8 mouse cellular contexts compared by ENCODE assay signal in the genomic region with DNA sequence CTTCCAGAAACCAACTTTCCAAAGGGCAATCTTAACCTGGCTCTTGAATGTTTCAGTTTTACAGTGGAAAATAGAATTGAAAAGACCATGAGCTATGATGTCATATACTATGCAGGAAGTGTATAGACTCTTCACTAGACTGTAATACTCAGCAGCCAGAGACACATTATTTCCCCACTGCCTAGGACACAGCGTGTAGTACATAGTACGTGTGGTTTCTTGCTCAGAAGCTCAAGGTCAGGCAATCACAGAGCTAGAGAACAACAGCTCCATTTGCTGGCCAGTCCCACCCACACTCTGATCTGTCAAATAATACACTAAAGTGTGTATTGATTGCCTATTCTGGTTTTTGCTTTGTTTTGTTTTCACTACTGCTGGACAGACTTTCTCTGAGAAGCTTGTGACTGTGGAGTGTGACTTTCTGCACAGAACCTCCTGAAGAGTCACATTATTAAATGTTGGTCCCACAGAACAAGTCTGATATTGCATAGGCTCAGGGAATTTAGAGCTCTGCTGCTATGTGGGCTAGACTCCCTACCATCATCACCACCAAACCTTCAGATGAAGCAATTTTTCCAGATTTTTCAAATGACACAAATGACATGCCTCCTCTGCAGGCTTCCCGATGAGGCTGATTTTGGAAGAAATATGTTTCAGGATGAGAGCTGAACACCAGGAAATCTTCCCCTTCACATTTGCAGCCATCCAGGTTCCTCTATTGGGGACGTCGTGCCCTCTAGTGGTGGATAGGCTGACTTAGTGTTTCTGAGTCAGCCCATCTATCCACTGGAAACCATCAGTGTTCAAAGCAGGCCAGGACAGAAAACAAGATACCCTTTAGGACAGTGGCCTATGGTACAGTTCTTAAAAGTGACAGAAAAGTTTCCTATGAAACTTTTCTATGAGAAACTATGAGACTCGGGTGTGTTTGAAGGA.
DNase-seq lines count a peak whose midpoint lies in the region; ATAC-seq and TF ChIP-seq lines count a peak whose summit lies in the region.

No protein-coding gene starts in this region.

- ATAC-seq in heart, embryonic 11.5 days (replicated peaks; ENCODE audit: insufficient number of reproducible peaks, low FRiP score, low TSS enrichment) = no peak
- no peak for ATAC-seq in intestine, embryonic 14.5 days (replicated peaks; ENCODE audit: low FRiP score, low TSS enrichment, low read depth)

- peak; percentile 60 for DNase-seq in heart, adult 8-10 months (ENCODE audit: low spot score)
- peak; percentile 28 for DNase-seq in cerebellum, adult 11-12 months
- peak; percentile 53 for DNase-seq in forelimb bud, embryonic 11.5 days (ENCODE audit: low read depth, low spot score)
- peak; percentile 73 for DNase-seq in intestine, embryonic 14.5 days (ENCODE audit: low spot score)
- DNase-seq in left cerebral cortex, adult 8-10 months (ENCODE audit: low spot score in 2 of 2) = peak; percentile 24 to 38
- DNase-seq in mesoderm, embryonic 11.5 days (ENCODE audit: low read depth, low spot score) = peak; percentile 66

- 29% methylated on average over 6 of the region's 6 CpGs for WGBS in heart, embryonic 11.5 days (ENCODE audit: insufficient replicate concordance)
- 26% methylated on average over 6 of the region's 6 CpGs for WGBS in intestine, embryonic 14.5 days
- WGBS in small intestine, adult 2 months = 23% methylated on average over 6 of the region's 6 CpGs

- no peaks in the 10 kb centered on the region for H3K9me3 ChIP-seq in heart, embryonic 11.5 days (replicated peaks; ENCODE audit: control insufficient read depth, low read length)
- H3K9me3 ChIP-seq in intestine, embryonic 14.5 days (ENCODE audit: control insufficient read depth, low read length) = no peaks in the 10 kb centered on the region

- H3K4me2 ChIP-seq in heart, embryonic 11.5 days = no peak overlapping the region
- no peak overlapping the region for H3K4me2 ChIP-seq in intestine, embryonic 14.5 days (ENCODE audit: low read length)

- TF ChIP-seq CTCF in small intestine, adult 2 months (IDR thresholded peaks at IDR 0.05; ENCODE audit: extremely low read depth, insufficient read length, insufficient replicate concordance, low read depth, low read length) = peak; percentile 47; the same call in 1 of the 2 replicates

- no peak overlapping the region for H3K9ac ChIP-seq in heart, embryonic 11.5 days (ENCODE audit: low read depth, low read length)
- H3K9ac ChIP-seq in intestine, embryonic 14.5 days (ENCODE audit: low read length) = no peak overlapping the region

- no peaks in the 10 kb centered on the region for H3K27me3 ChIP-seq in heart, embryonic 11.5 days (ENCODE audit: control insufficient read depth, insufficient read depth, low read length)
- H3K27me3 ChIP-seq in intestine, embryonic 14.5 days (replicated peaks; ENCODE audit: control insufficient read depth, insufficient read depth, low read length) = no peaks in the 10 kb centered on the region
- no peaks in the 10 kb centered on the region for H3K27me3 ChIP-seq in small intestine, adult 2 months (ENCODE audit: control insufficient read depth, insufficient read depth, low read length)

- H3K4me3 ChIP-seq in heart, embryonic 11.5 days (ENCODE audit: low read depth, low read length) = no peak overlapping the region
- H3K4me3 ChIP-seq in intestine, embryonic 14.5 days (ENCODE audit: low read depth, low read length) = no peak overlapping the region
- no peak overlapping the region for H3K4me3 ChIP-seq in small intestine, adult 2 months (ENCODE audit: low read depth, low read length)

- H3K4me1 ChIP-seq in heart, embryonic 11.5 days (ENCODE audit: control insufficient read depth, insufficient read depth, low read length) = no peaks in the 10 kb centered on the region
- H3K4me1 ChIP-seq in intestine, embryonic 14.5 days (replicated peaks; ENCODE audit: control insufficient read depth, insufficient read depth, low read length) = no peaks in the 10 kb centered on the region
- no peaks in the 10 kb centered on the region for H3K4me1 ChIP-seq in small intestine, adult 2 months (ENCODE audit: control insufficient read depth, insufficient read depth, insufficient read length, low read length)

- TF ChIP-seq POLR2A in small intestine, adult 2 months (IDR thresholded peaks at IDR 0.05; ENCODE audit: low read depth, low read length) = no peak

- no peaks in the 10 kb centered on the region for H3K36me3 ChIP-seq in heart, embryonic 11.5 days (ENCODE audit: control insufficient read depth, insufficient read depth, low read length)
- no peaks in the 10 kb centered on the region for H3K36me3 ChIP-seq in intestine, embryonic 14.5 days (ENCODE audit: control insufficient read depth, insufficient read depth, low read length)
- H3K36me3 ChIP-seq in small intestine, adult 2 months (ENCODE audit: control insufficient read depth, insufficient read depth, low read length) = no peaks in the 10 kb centered on the region

- no peak overlapping the region for H3K27ac ChIP-seq in heart, embryonic 11.5 days (ENCODE audit: low read depth, low read length)
- no peak overlapping the region for H3K27ac ChIP-seq in intestine, embryonic 14.5 days (ENCODE audit: low read depth)
- no peak overlapping the region for H3K27ac ChIP-seq in small intestine, adult 2 months (ENCODE audit: insufficient read depth, low read depth, low read length)
